Mouse (Mus musculus) forebrain, embryonic 11.5 days (tissue): Measurements from ENCODE around the gene Nipsnap1. TPM values are rescaled to one million over a fixed set of nuclear protein-coding genes. Genes with fewer than 3 reads are reported as not detected.

Source experiments
- ATAC-seq: fragments of 200-750 bp; cut with Nextera tagmentation; replicated peaks from 2 replicates; pipeline ENCODE4 v1.8.0; 2017; ENCODE audit warnings: moderate TSS enrichment; ENCODE audit not compliant: low FRiP score
- DNase-seq: peaks from one replicate; pipeline ENCODE4 v3.0.0-alpha.2; 2017; ENCODE audit warnings: low spot score
- H3K27ac ChIP-seq: fragments of 300-500 bp; sonication (generic); 2 replicates; pipeline ENCODE4 v1.5.1; 2014; ENCODE audit warnings: low read depth, low read length
- H3K27me3 ChIP-seq: fragments of 300-500 bp; sonication (generic); 2 replicates; pipeline ENCODE4 v1.6.1; 2014; ENCODE audit warnings: mild to moderate bottlenecking, low read length, mixed read lengths; ENCODE audit not compliant: control insufficient read depth, insufficient read depth
- H3K36me3 ChIP-seq: fragments of 300-500 bp; sonication (generic); 2 replicates; pipeline ENCODE4 v1.6.1; 2014; ENCODE audit warnings: mild to moderate bottlenecking, low read length, moderate library complexity, mixed read lengths; ENCODE audit not compliant: control insufficient read depth, insufficient read depth
- H3K4me1 ChIP-seq: fragments of 300-500 bp; sonication (generic); replicated peaks from 2 replicates; pipeline ENCODE4 v1.6.1; 2014; ENCODE audit warnings: low read length, mixed read lengths; ENCODE audit not compliant: control insufficient read depth, insufficient read depth
- H3K4me2 ChIP-seq: fragments of 300-500 bp; sonication (generic); 2 replicates; pipeline ENCODE4 v1.6.1; 2014; ENCODE audit warnings: low read depth, mild to moderate bottlenecking, low read length, moderate library complexity, mixed read lengths; ENCODE audit not compliant: severe bottlenecking
- H3K4me3 ChIP-seq: fragments of 300-500 bp; sonication (generic); 2 replicates; pipeline ENCODE4 v1.5.1; 2014; ENCODE audit warnings: low read depth, low read length
- H3K9ac ChIP-seq: fragments of 300-500 bp; sonication (generic); 2 replicates; pipeline ENCODE4 v1.6.1; 2014; ENCODE audit warnings: low read length
- H3K9me3 ChIP-seq: fragments of 300-500 bp; sonication (generic); 2 replicates; pipeline ENCODE4 v1.6.1; 2016; ENCODE audit warnings: low read length, mixed read lengths; ENCODE audit not compliant: control insufficient read depth
- WGBS: fragments of 180-500 bp; shearing (Covaris S2); extraction: QIAGEN DNeasy Blood & Tissue Kit; methylation state at CpG from one replicate; pipeline ENCODE4 v1.1.7; 2014; 5-methylcytosine and 5-hydroxymethylcytosine counted together
- polyA plus RNA-seq: library from polyadenylated mRNA; unstranded; fragments of >200 nt; fragmentation: Nextera tagmentation; extraction: Ambion mirVana; gene quantifications from 2 replicates; pipeline ENCODE4 v1.2.1, GENCODE M21; 2014

Nipsnap1 gene
- polyA plus RNA-seq, 1 experiment from 2014 or later = 80.0 TPM

DNA sequence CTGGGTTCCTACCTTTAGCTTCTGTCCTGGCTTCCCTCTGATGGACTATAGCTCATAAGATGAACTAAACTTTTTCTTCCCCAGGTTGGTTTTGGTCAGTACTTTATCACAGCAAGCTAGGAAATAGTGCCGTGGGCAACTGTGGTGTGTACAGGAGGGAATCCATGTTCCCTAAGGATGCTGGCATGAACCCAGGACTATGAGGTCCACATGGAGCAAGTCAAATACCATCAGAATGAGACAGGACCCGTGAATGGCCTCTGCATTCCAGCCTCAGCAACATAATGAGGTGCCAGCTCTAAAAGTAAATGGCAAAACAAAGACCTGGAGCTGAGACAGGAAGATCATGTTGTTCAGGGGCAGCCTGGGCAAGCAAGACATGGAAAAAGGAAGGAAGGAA, 15.3 kb upstream of the Nipsnap1 start:
- no peaks in the 10 kb centered on the region for H3K36me3 ChIP-seq
- no peaks in the 10 kb centered on the region for H3K9me3 ChIP-seq
- H3K27ac ChIP-seq = no peak overlapping the region
- 66% methylated on average over 2 of the region's 2 CpGs for WGBS
- H3K27me3 ChIP-seq = no peaks in the 10 kb centered on the region
- no peak overlapping the region for H3K9ac ChIP-seq
- no peak for DNase-seq
- ATAC-seq = no peak
- no peak overlapping the region for H3K4me3 ChIP-seq
- no peak overlapping the region for H3K4me2 ChIP-seq
- H3K4me1 ChIP-seq = no peaks in the 10 kb centered on the region

GRCm38 (mm10) chr11:4860986-4861385, 12.8 kb upstream of the Nipsnap1 start:
- Histone ChIP-seq H3K36me3 (no peaks in the 10 kb centered on the region), H3K27me3 (no peaks in the 10 kb centered on the region), H3K9ac (no peak overlapping the region), H3K27ac (no peak overlapping the region), H3K4me3 (no peak overlapping the region), H3K4me1 (no peaks in the 10 kb centered on the region), H3K4me2 (no peak overlapping the region), H3K9me3 (no peaks in the 10 kb centered on the region)
- DNase-seq = no peak
- 58% methylated on average over 1 of the region's 1 CpGs for WGBS
- no peak for ATAC-seq

- H3K4me1 ChIP-seq = no peaks in the 10 kb centered on the region
- no peak overlapping the region for H3K4me3 ChIP-seq
- no peak for ATAC-seq
- no peak overlapping the region for H3K9ac ChIP-seq
- H3K27ac ChIP-seq = no peak overlapping the region
- no peaks in the 10 kb centered on the region for H3K27me3 ChIP-seq
- no peaks in the 10 kb centered on the region for H3K36me3 ChIP-seq
- 53% methylated on average over 11 of the region's 11 CpGs for WGBS
- DNase-seq = no peak
- no peak overlapping the region for H3K4me2 ChIP-seq
- H3K9me3 ChIP-seq = no peaks in the 10 kb centered on the region
These were observed 11.7 kb upstream of the Nipsnap1 start for GRCm38 (mm10) chr11:4861816-4862604.

DNA sequence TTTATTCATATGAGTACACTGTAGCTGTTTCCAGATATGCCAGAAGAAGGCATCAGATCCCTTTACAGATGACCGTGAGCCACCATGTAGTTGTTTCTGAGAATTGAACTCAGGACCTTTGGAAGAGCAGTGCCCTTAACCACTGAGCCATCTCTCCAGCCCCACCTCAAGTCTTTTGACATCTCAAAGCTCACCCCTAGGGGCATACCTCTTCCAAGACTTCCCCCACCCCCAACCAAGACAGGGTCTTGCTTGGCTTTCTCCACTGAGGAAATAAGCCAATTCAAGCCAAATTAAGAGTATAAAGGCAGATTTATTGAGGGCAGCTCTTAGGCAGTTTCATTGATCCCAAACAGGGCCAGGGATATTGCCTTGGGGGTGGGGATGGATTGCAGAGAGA, 11.0 kb upstream of the Nipsnap1 start:
- no peaks in the 10 kb centered on the region for H3K27me3 ChIP-seq
- H3K9me3 ChIP-seq = no peaks in the 10 kb centered on the region
- WGBS = 90% methylated on average over 1 of the region's 1 CpGs
- no peak overlapping the region for H3K4me3 ChIP-seq
- DNase-seq (no peak), ATAC-seq (no peak)
- no peak overlapping the region for H3K4me2 ChIP-seq
- no peak overlapping the region for H3K27ac ChIP-seq
- H3K9ac ChIP-seq = no peak overlapping the region
- no peaks in the 10 kb centered on the region for H3K4me1 ChIP-seq
- no peaks in the 10 kb centered on the region for H3K36me3 ChIP-seq

- Histone ChIP-seq H3K9me3 (no peaks in the 10 kb centered on the region), H3K4me1 (no peaks in the 10 kb centered on the region), H3K27ac (no peak overlapping the region), H3K4me3 (no peak overlapping the region), H3K27me3 (no peaks in the 10 kb centered on the region), H3K9ac (no peak overlapping the region), H3K36me3 (no peaks in the 10 kb centered on the region), H3K4me2 (no peak overlapping the region)
- 30% methylated on average over 10 of the region's 10 CpGs for WGBS
- ATAC-seq (no peak), DNase-seq (peak; percentile 75)
These were observed 8.0 kb upstream of the Nipsnap1 start for GRCm38 (mm10) chr11:4865645-4866251.

DNA sequence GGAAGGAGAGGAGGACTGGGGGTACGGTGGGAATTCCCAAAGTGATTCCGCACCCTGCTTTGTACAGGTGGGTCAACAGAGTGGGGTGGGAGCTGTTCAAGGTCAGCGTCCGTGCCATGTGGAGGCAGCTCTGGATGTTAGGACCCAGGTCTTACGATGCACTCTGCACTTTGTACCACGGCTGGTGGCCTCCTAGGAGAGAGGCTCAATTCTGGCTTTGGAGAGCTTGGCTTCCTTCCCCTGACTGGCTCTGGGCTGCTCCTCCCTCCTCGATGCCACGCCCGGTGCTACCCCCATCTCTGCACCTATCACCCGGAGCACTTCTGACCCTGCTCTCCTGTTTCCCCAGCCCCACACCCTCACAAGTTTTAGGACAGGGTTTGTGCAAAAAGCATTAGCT, 800 bp downstream of the Nipsnap1 start:
- Histone ChIP-seq H3K9ac (peak overlapping the region; percentile 83), H3K27ac (no peak overlapping the region), H3K9me3 (no peaks in the 10 kb centered on the region), H3K4me1 (peaks cover 2% of the 10 kb centered on the region; the same call in 1 of the 2 replicates), H3K36me3 (no peaks in the 10 kb centered on the region), H3K4me3 (peak overlapping the region; percentile 77), H3K4me2 (peak overlapping the region; percentile 71), H3K27me3 (no peaks in the 10 kb centered on the region)
- peak; percentile 53; the same call in 1 of the 2 replicates for ATAC-seq
- DNase-seq = no peak
- 9% methylated on average over 10 of the region's 10 CpGs for WGBS

GRCm38 (mm10) chr11:4881087-4881486, 7.3 kb downstream of the Nipsnap1 start:
- 81% methylated on average over 4 of the region's 4 CpGs for WGBS
- Histone ChIP-seq H3K27me3 (no peaks in the 10 kb centered on the region), H3K9me3 (no peaks in the 10 kb centered on the region), H3K4me3 (no peak overlapping the region), H3K27ac (no peak overlapping the region), H3K4me1 (no peaks in the 10 kb centered on the region), H3K9ac (no peak overlapping the region), H3K4me2 (no peak overlapping the region), H3K36me3 (no peaks in the 10 kb centered on the region)
- no peak for DNase-seq
- no peak for ATAC-seq

- no peak overlapping the region for H3K9ac ChIP-seq
- DNase-seq (no peak), ATAC-seq (no peak)
- no peaks in the 10 kb centered on the region for H3K4me1 ChIP-seq
- H3K27me3 ChIP-seq = no peaks in the 10 kb centered on the region
- no peak overlapping the region for H3K4me2 ChIP-seq
- no peaks in the 10 kb centered on the region for H3K36me3 ChIP-seq
- no peak overlapping the region for H3K4me3 ChIP-seq
- WGBS = 54% methylated on average over 14 of the region's 14 CpGs
- H3K9me3 ChIP-seq = no peaks in the 10 kb centered on the region
- H3K27ac ChIP-seq = no peak overlapping the region
These were observed 9.3 kb downstream of the Nipsnap1 start for GRCm38 (mm10) chr11:4882892-4883627.
